Comparison of ENCODE assay signal across 27 mouse cellular contexts in genomic region chr12:33172926-33173325, GRCm38 (mm10).
"Had no signal": no experiment of that assay in that cellular context is flagged by ENCODE, and none has a peak within 500 bp of the region (broad histone marks: within the 10 kb centered on the region; RNA-seq: fewer than 3 reads in every experiment).

No protein-coding gene starts in this region.

- H3K9ac ChIP-seq: heart, embryonic 12.5 days; hindbrain, embryonic 12.5 days; hindbrain, embryonic 14.5 days; kidney, embryonic 15.5 days; limb, embryonic 12.5 days; liver, embryonic 13.5 days; liver, embryonic 15.5 days; liver, postnatal 0 days had no signal

- DNase-seq: gastrocnemius, postnatal 14 days; gastrocnemius, postnatal 36 days; heart, adult 18-20 months; heart, postnatal 10 days; heart, postnatal 4 days; kidney, adult 11 months; kidney, adult 2 months; kidney, adult 9 months; kidney, postnatal 14 days; kidney, postnatal 36 days; liver; liver, embryonic 13.5 days; liver, postnatal 0 days had no signal

- ATAC-seq: hindbrain, embryonic 16.5 days; liver, postnatal 0 days had no signal

- H3K36me3 ChIP-seq: heart, embryonic 10.5 days; heart, embryonic 12.5 days; hindbrain, embryonic 12.5 days; kidney, embryonic 15.5 days; limb, embryonic 10.5 days; limb, embryonic 12.5 days; liver, embryonic 13.5 days; liver, embryonic 15.5 days had no signal

- H3K4me2 ChIP-seq: heart, embryonic 12.5 days; hindbrain, embryonic 12.5 days; hindbrain, embryonic 14.5 days; kidney, embryonic 15.5 days; limb, embryonic 12.5 days; liver, embryonic 11.5 days; liver, embryonic 13.5 days; liver, embryonic 15.5 days had no signal

- H3K9me3 ChIP-seq: heart, embryonic 10.5 days; heart, embryonic 12.5 days; hindbrain, embryonic 10.5 days; hindbrain, embryonic 12.5 days; kidney, embryonic 15.5 days; limb, embryonic 10.5 days; limb, embryonic 12.5 days; liver, embryonic 13.5 days; liver, embryonic 15.5 days had no signal

- H3K27ac ChIP-seq: heart, embryonic 10.5 days; hindbrain, embryonic 10.5 days; hindbrain, embryonic 12.5 days; hindbrain, embryonic 14.5 days; kidney, embryonic 15.5 days; kidney, postnatal 0 days; layer of hippocampus, adult 2 months; left cerebral cortex, adult 2 months; limb, embryonic 10.5 days; limb, embryonic 12.5 days; liver, embryonic 13.5 days; liver, embryonic 15.5 days had no signal

- H3K27me3 ChIP-seq: heart, embryonic 12.5 days; hindbrain, embryonic 12.5 days; kidney, embryonic 15.5 days; limb, embryonic 12.5 days; liver, embryonic 13.5 days; liver, embryonic 15.5 days had no signal

- H3K4me3 ChIP-seq: heart, embryonic 10.5 days; heart, embryonic 12.5 days; hindbrain, embryonic 10.5 days; hindbrain, embryonic 12.5 days; kidney, embryonic 15.5 days; layer of hippocampus, adult 2 months; left cerebral cortex, adult 2 months; limb, embryonic 10.5 days; limb, embryonic 12.5 days; liver, embryonic 13.5 days; liver, embryonic 15.5 days had no signal
